Mouse (Mus musculus) heart, postnatal 0 days (tissue): ENCODE results near the gene Egflam.

ENCODE experiments used
- CTCF ChIP-seq: IDR thresholded peaks from 2 replicates; pipeline ENCODE4 v1.5.1; 2016; ENCODE audit warnings: antibody characterized with exemption, control low read depth, low read depth
- EP300 ChIP-seq: IDR thresholded peaks from 2 replicates; pipeline ENCODE4 v1.6.1; 2016; ENCODE audit warnings: antibody characterized with exemption, low read depth

DNA sequence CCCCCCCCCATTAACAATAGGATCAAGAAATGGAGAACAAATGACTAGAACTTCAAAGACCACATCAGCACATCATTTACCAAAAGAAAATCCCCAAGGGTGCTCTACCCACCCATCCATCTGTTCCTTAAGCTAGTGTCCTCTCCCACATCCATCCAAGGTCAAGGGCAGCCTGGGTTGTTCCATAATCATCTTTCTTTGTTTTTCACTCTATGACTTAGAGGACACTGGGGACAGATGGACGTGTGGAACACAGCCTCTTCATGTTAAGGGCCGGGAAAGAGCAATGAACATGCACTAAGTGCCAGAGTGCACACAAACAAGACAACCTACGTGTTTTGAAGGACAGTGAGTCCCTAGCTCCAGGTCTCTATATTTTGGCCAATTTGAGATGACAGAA, 110.3 kb downstream of the Egflam start:
- TF ChIP-seq EP300: no peak
- no peak for TF ChIP-seq CTCF
